In genomic region chr7:16471549-16471948, GRCm38 (mm10) we compare ENCODE assay signal across 11 mouse cellular contexts. TPM values are rescaled to one million over a fixed set of nuclear protein-coding genes. Genes with fewer than 3 reads are reported as not detected.
DNase-seq lines count a peak whose midpoint lies in the region; ATAC-seq and TF ChIP-seq lines count a peak whose summit lies in the region.
"Had no signal": no experiment of that assay in that cellular context is flagged by ENCODE, and none has a peak within 500 bp of the region (broad histone marks: within the 10 kb centered on the region; RNA-seq: fewer than 3 reads in every experiment).

No protein-coding gene starts in this region.

- WGBS in heart, postnatal 0 days = 38% methylated on average over 9 of the region's 9 CpGs
- WGBS in thymus, adult 2 months = 36% methylated on average over 9 of the region's 9 CpGs
- WGBS in stomach, postnatal 0 days = 40% methylated on average over 9 of the region's 9 CpGs
- WGBS in heart, embryonic 12.5 days = 33% methylated on average over 9 of the region's 9 CpGs

- no peak overlapping the region for H3K4me3 ChIP-seq in heart, postnatal 0 days (ENCODE audit: low read depth, low read length)
- H3K4me3 ChIP-seq in thymus, adult 2 months (ENCODE audit: control insufficient read depth, insufficient read depth, low read length) = no peak overlapping the region
- no peak overlapping the region for H3K4me3 ChIP-seq in cortical plate, adult 2 months (ENCODE audit: insufficient read depth, low read length)
- H3K4me3 ChIP-seq in stomach, postnatal 0 days (ENCODE audit: low read depth, low read length) = no peak overlapping the region
- no peak overlapping the region for H3K4me3 ChIP-seq in heart, embryonic 12.5 days
- H3K4me3 ChIP-seq: hindbrain, embryonic 15.5 days had no signal

- H3K27me3 ChIP-seq in heart, postnatal 0 days (ENCODE audit: control insufficient read depth, insufficient read depth, low read length) = peaks cover 46% of the 10 kb centered on the region
- peaks cover 33% of the 10 kb centered on the region for H3K27me3 ChIP-seq in thymus, adult 2 months (ENCODE audit: control insufficient read depth, insufficient read depth, low read length)
- peaks cover 25% of the 10 kb centered on the region; the same call in 1 of the 2 replicates for H3K27me3 ChIP-seq in stomach, postnatal 0 days (ENCODE audit: control insufficient read depth, insufficient read depth, low read length)
- H3K27me3 ChIP-seq in heart, embryonic 12.5 days (replicated peaks) = peaks cover 85% of the 10 kb centered on the region

- TF ChIP-seq POLR2A in thymus, adult 2 months (IDR thresholded peaks at IDR 0.05; ENCODE audit: control insufficient read depth, extremely low read depth, insufficient read depth, low read length, poor library complexity) = no peak
- no peak for TF ChIP-seq POLR2A in cortical plate, adult 2 months (IDR thresholded peaks at IDR 0.05; ENCODE audit: extremely low read depth, insufficient read depth, low read length)

- H3K27ac ChIP-seq in heart, postnatal 0 days (ENCODE audit: low read depth) = no peak overlapping the region
- no peak overlapping the region for H3K27ac ChIP-seq in thymus, adult 2 months (ENCODE audit: control insufficient read depth, insufficient read depth, low read length)
- no peak overlapping the region for H3K27ac ChIP-seq in cortical plate, adult 2 months (ENCODE audit: insufficient read depth, low read length)
- no peak overlapping the region for H3K27ac ChIP-seq in stomach, postnatal 0 days (replicated peaks)
- no peak overlapping the region for H3K27ac ChIP-seq in heart, embryonic 12.5 days (ENCODE audit: poor library complexity, severe bottlenecking)
- H3K27ac ChIP-seq: hindbrain, embryonic 15.5 days had no signal

- TF ChIP-seq EP300 in heart, postnatal 0 days (IDR thresholded peaks at IDR 0.05; ENCODE audit: low read depth) = no peak
- no peak for TF ChIP-seq EP300 in stomach, postnatal 0 days (optimal IDR thresholded peaks at IDR 0.05)

- ATAC-seq in heart, postnatal 0 days (ENCODE audit: insufficient read depth, low read depth) = no peak; the same call in 1 of the 2 replicates
- ATAC-seq in stomach, postnatal 0 days (ENCODE audit: low FRiP score, low TSS enrichment) = no peak
- no peak for ATAC-seq in heart, embryonic 12.5 days (ENCODE audit: insufficient number of reproducible peaks, low FRiP score)

- TF ChIP-seq CTCF in heart, postnatal 0 days (IDR thresholded peaks at IDR 0.05; ENCODE audit: low read depth) = peak; percentile 46
- no peak for TF ChIP-seq CTCF in thymus, adult 2 months (IDR thresholded peaks at IDR 0.05; ENCODE audit: borderline replicate concordance, control insufficient read depth, extremely low read depth, insufficient read depth, low read length, poor library complexity)
- 0 out of 2 replicates have a peak, but pooled peaks have one; percentile 26 for TF ChIP-seq CTCF in cortical plate, adult 2 months (IDR thresholded peaks at IDR 0.05; ENCODE audit: extremely low read depth, insufficient read depth, low read length)
- TF ChIP-seq CTCF in stomach, postnatal 0 days (IDR thresholded peaks at IDR 0.05; ENCODE audit: low read depth) = peak; percentile 60

- no peaks in the 10 kb centered on the region for H3K9me3 ChIP-seq in heart, postnatal 0 days (replicated peaks; ENCODE audit: control insufficient read depth, low read length)
- no peaks in the 10 kb centered on the region for H3K9me3 ChIP-seq in stomach, postnatal 0 days (ENCODE audit: control insufficient read depth, low read length)
- 0 out of 2 replicates have a peak, but pooled peaks cover 5% of the 10 kb centered on the region for H3K9me3 ChIP-seq in heart, embryonic 12.5 days (replicated peaks)
- H3K9me3 ChIP-seq: hindbrain, embryonic 15.5 days had no signal

- no peak for DNase-seq in heart, postnatal 0 days (ENCODE audit: low spot score)
- DNase-seq in heart, adult 9 months (ENCODE audit: low spot score in 2 of 2) = no peak
- peak; percentile 46 for DNase-seq in thymus, adult 2 months
- DNase-seq in thymus, adult 18-20 months = no peak
- no peak for DNase-seq in stomach, postnatal 0 days (ENCODE audit: low spot score)
- no peak for DNase-seq in ovary, postnatal 36 days (ENCODE audit: low spot score)
- DNase-seq: cerebellum, adult 9-10 months had no signal

- no peak overlapping the region for H3K4me2 ChIP-seq in heart, postnatal 0 days (ENCODE audit: low read depth, low read length)
- H3K4me2 ChIP-seq in stomach, postnatal 0 days (replicated peaks; ENCODE audit: low read depth) = no peak overlapping the region
- H3K4me2 ChIP-seq in heart, embryonic 12.5 days = no peak overlapping the region

- H3K9ac ChIP-seq in heart, postnatal 0 days (replicated peaks; ENCODE audit: low read depth, low read length) = no peak overlapping the region
- H3K9ac ChIP-seq in stomach, postnatal 0 days (ENCODE audit: low read length) = no peak overlapping the region
- no peak overlapping the region for H3K9ac ChIP-seq in heart, embryonic 12.5 days
- H3K9ac ChIP-seq: hindbrain, embryonic 15.5 days had no signal

- H3K36me3 ChIP-seq in heart, postnatal 0 days (replicated peaks; ENCODE audit: control insufficient read depth, insufficient read depth, low read length) = no peaks in the 10 kb centered on the region
- H3K36me3 ChIP-seq in thymus, adult 2 months (ENCODE audit: control insufficient read depth, insufficient read depth, low read length) = no peaks in the 10 kb centered on the region
- H3K36me3 ChIP-seq in stomach, postnatal 0 days (ENCODE audit: control insufficient read depth, insufficient read depth, low read length) = no peaks in the 10 kb centered on the region
- H3K36me3 ChIP-seq in heart, embryonic 12.5 days = no peaks in the 10 kb centered on the region
- H3K36me3 ChIP-seq: hindbrain, embryonic 15.5 days had no signal

- H3K4me1 ChIP-seq in heart, postnatal 0 days (ENCODE audit: control insufficient read depth, insufficient read depth) = no peaks in the 10 kb centered on the region; the same call in 1 of the 2 replicates
- H3K4me1 ChIP-seq in thymus, adult 2 months (replicated peaks; ENCODE audit: control insufficient read depth, insufficient read depth, low read length) = no peaks in the 10 kb centered on the region; the same call in 1 of the 2 replicates
- no peaks in the 10 kb centered on the region for H3K4me1 ChIP-seq in cortical plate, adult 2 months (ENCODE audit: control insufficient read depth, insufficient read depth, low read length)
- H3K4me1 ChIP-seq in stomach, postnatal 0 days (replicated peaks; ENCODE audit: control insufficient read depth, insufficient read depth) = no peaks in the 10 kb centered on the region
- H3K4me1 ChIP-seq in heart, embryonic 12.5 days (replicated peaks) = peaks cover 17% of the 10 kb centered on the region

RNA-seq across cellular contexts. Expression of gene Npas1, which starts 6.0 kb away (rescaled TPM):
- not detected in 2 replicates for total RNA-seq in heart, postnatal 0 days (2014; rRNA removed; ENCODE audit: low replicate concordance)
- polyA plus RNA-seq in heart, postnatal 0 days (2015; fragmentation: Nextera tagmentation; extraction: Ambion mirVana) = 0.18 and 0.29 TPM in 2 replicates
- 0.17 and 0.28 TPM in 2 replicates for polyA plus RNA-seq in thymus, adult 2 months (2012; rRNA removed)
- 10.7 and 13.0 TPM in 2 replicates for polyA plus RNA-seq in cortical plate, adult 2 months (2012; rRNA removed)
- 0.10 and 0.18 TPM in 2 replicates for polyA plus RNA-seq in stomach, postnatal 0 days (2015; fragmentation: Nextera tagmentation; extraction: Ambion mirVana)
- polyA plus RNA-seq in heart, embryonic 12.5 days (2016; fragmentation: Nextera tagmentation; extraction: Ambion mirVana) = 0.22 and 0.31 TPM in 2 replicates
- total RNA-seq: gastrocnemius, adult 8-10 months had no signal

RNA-seq across cellular contexts. Expression of gene Tmem160, which starts 19.0 kb away (rescaled TPM):
- total RNA-seq in heart, postnatal 0 days (2014; rRNA removed; ENCODE audit: low replicate concordance) = 94.2 and 123 TPM in 2 replicates
- polyA plus RNA-seq in heart, postnatal 0 days (2015; fragmentation: Nextera tagmentation; extraction: Ambion mirVana) = 153 and 154 TPM in 2 replicates
- polyA plus RNA-seq in thymus, adult 2 months (2012; rRNA removed) = 225 and 228 TPM in 2 replicates
- polyA plus RNA-seq in cortical plate, adult 2 months (2012; rRNA removed) = 105 and 115 TPM in 2 replicates
- polyA plus RNA-seq in stomach, postnatal 0 days (2015; fragmentation: Nextera tagmentation; extraction: Ambion mirVana) = 71.5 and 75.0 TPM in 2 replicates
- 79.0 and 83.6 TPM in 2 replicates for polyA plus RNA-seq in heart, embryonic 12.5 days (2016; fragmentation: Nextera tagmentation; extraction: Ambion mirVana)
